Mouse (Mus musculus): ENCODE data around the gene Klhl30.

DNA sequence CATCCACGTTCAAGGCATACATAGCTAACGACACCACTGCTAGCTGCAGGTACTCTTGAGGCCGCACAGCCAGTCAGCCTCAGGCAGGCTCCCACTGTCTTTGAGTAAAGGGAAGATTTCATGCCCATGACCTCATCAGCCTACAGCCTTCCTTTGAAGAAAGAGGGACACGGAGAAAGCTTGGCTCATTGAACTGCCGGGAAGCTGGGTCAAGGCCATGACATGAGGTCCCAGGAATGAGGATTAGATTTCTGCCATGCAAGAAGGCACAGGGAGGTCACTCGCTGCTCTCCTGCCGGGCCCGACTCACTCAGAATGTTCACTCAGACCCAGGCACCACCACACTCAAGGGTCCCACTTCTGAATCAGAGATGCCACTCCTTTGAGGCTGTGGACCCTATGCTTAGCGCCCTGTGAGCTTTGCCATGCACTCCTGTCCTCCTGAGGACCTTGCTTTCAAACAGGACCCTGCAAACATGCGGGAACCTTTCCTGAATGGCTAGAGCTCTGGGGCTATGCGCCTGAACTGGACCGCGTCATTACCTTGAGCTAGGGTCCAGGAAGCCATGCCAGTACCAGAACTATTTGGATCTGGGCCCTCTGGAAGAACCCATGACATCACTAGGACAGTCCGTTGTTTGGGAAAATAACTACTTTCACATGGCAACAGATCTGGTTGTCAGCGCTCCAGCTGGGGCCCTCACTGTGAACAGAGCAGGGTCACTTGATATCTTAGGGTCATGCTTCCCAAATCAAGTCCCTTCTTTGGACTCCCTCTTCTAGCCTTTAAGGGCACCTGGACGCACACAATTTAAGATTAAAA, 14.2 kb downstream of the Klhl30 start:
- no peak for TF ChIP-seq MAX (IDR thresholded peaks at IDR 0.05)
- TF ChIP-seq CTCF (IDR thresholded peaks at IDR 0.05; ENCODE audit: control insufficient read depth, insufficient read depth, insufficient read length) = no peak
- no peak for TF ChIP-seq CEBPB (IDR thresholded peaks at IDR 0.05; ENCODE audit: low read depth)
- no peak for TF ChIP-seq USF1 (IDR thresholded peaks at IDR 0.05; ENCODE audit: low read depth)

All from C2C12 (cell line).